ENCODE assay signal across 9 mouse cellular contexts in the genomic region with DNA sequence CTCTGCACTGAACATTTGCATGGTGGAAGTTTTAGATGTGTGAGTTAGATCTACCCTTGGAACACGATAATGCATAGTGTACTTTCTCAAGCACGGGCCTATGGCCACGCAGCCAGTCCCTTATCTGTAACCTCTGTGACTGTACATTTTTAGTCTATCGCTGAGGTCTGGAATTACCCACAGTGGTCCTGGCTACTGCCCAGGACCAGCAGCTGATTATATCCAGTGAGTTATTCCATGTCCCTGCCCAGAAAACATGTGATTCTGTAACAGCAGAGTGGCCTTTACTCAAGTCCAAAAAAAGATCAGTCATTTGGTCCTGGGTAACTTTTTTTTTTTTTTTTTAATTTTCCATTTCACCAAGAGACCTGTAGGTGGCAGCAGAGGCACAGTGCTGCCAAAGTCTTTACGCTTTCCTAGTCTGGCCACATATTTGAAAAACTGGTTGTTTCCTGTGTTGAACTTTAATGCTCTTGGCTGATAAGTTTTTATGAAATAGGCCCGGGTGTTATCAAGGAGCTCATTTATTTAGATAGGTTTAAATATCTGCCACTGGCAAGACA.
A peak's percentile ranks its signal among the peaks of the same experiment; 100 is the strongest.
DNase-seq lines count a peak whose midpoint lies in the region; ATAC-seq and TF ChIP-seq lines count a peak whose summit lies in the region.
"Had no signal": no experiment of that assay in that cellular context is flagged by ENCODE, and none has a peak within 500 bp of the region (broad histone marks: within the 10 kb centered on the region; RNA-seq: fewer than 3 reads in every experiment).

No protein-coding gene starts in this region.

- no peak for TF ChIP-seq POLR2A in bone marrow, adult 2 months (IDR thresholded peaks at IDR 0.05; ENCODE audit: borderline replicate concordance, control insufficient read depth, low read depth, low read length)

- ATAC-seq in frontal cortex, adult (ENCODE audit: low TSS enrichment): peak; percentile 35; the same call in 1 of the 2 replicates
- peak; percentile 35; the same call in 1 of the 2 replicates for ATAC-seq in kidney, embryonic 14.5 days (ENCODE audit: low FRiP score, low TSS enrichment)
- no peak for ATAC-seq in midbrain, embryonic 14.5 days (ENCODE audit: low FRiP score, low TSS enrichment)

- H3K9ac ChIP-seq in kidney, embryonic 14.5 days (ENCODE audit: low read depth, low read length): no peak overlapping the region
- no peak overlapping the region for H3K9ac ChIP-seq in midbrain, embryonic 14.5 days (replicated peaks; ENCODE audit: low read length)
- H3K9ac ChIP-seq: limb, embryonic 15.5 days had no signal

- peaks cover 35% of the 10 kb centered on the region; the same call in 1 of the 2 replicates for H3K36me3 ChIP-seq in kidney, embryonic 14.5 days (ENCODE audit: control insufficient read depth, insufficient read depth, low read length)
- peaks cover 29% of the 10 kb centered on the region; the same call in 1 of the 2 replicates for H3K36me3 ChIP-seq in midbrain, embryonic 14.5 days (ENCODE audit: control insufficient read depth, insufficient read depth, low read length)

- H3K9me3 ChIP-seq in kidney, embryonic 14.5 days (ENCODE audit: control insufficient read depth, low read length): no peaks in the 10 kb centered on the region
- no peaks in the 10 kb centered on the region for H3K9me3 ChIP-seq in midbrain, embryonic 14.5 days (ENCODE audit: control insufficient read depth, low read length)
- H3K9me3 ChIP-seq: limb, embryonic 15.5 days had no signal

- TF ChIP-seq CTCF in bone marrow, adult 2 months (IDR thresholded peaks at IDR 0.05; ENCODE audit: control insufficient read depth, insufficient read depth, low read length): peak; percentile 29; the same call in 1 of the 2 replicates

- WGBS in bone marrow, adult 2 months: 41% methylated on average over 6 of the region's 6 CpGs
- 60% methylated on average over 6 of the region's 6 CpGs for WGBS in kidney, embryonic 14.5 days
- 74% methylated on average over 6 of the region's 6 CpGs for WGBS in midbrain, embryonic 14.5 days

- H3K27ac ChIP-seq in bone marrow, adult 2 months (ENCODE audit: control insufficient read depth, insufficient read depth, low read depth, low read length, poor library complexity): no peak overlapping the region
- H3K27ac ChIP-seq in kidney, embryonic 14.5 days (ENCODE audit: low read depth, low read length): no peak overlapping the region
- no peak overlapping the region for H3K27ac ChIP-seq in midbrain, embryonic 14.5 days (replicated peaks; ENCODE audit: low read depth, low read length)
- H3K27ac ChIP-seq: limb, embryonic 15.5 days had no signal

- no peaks in the 10 kb centered on the region for H3K27me3 ChIP-seq in kidney, embryonic 14.5 days (ENCODE audit: control insufficient read depth, insufficient read depth, low read length)
- no peaks in the 10 kb centered on the region for H3K27me3 ChIP-seq in midbrain, embryonic 14.5 days (ENCODE audit: control insufficient read depth, insufficient read depth, low read length)
- H3K27me3 ChIP-seq: limb, embryonic 15.5 days had no signal

- no peak overlapping the region for H3K4me3 ChIP-seq in bone marrow, adult 2 months (replicated peaks; ENCODE audit: control insufficient read depth, low read depth, low read length)
- no peak overlapping the region for H3K4me3 ChIP-seq in kidney, embryonic 14.5 days (ENCODE audit: low read length)
- H3K4me3 ChIP-seq in midbrain, embryonic 14.5 days (replicated peaks; ENCODE audit: low read depth, low read length): no peak overlapping the region
- H3K4me3 ChIP-seq: limb, embryonic 15.5 days had no signal

- no peak for DNase-seq in frontal cortex, postnatal 10 days (ENCODE audit: low spot score in 2 of 2)
- DNase-seq in B cell, adult 2 months: peak; percentile 26
- DNase-seq in gastrocnemius, postnatal 10 days: peak; percentile 20
- peak; percentile 78 for DNase-seq in midbrain, embryonic 14.5 days
- no peak for DNase-seq in ovary, adult 18-20 months (ENCODE audit: low spot score)

- H3K4me2 ChIP-seq in kidney, embryonic 14.5 days (replicated peaks; ENCODE audit: low read depth, low read length): no peak overlapping the region
- no peak overlapping the region for H3K4me2 ChIP-seq in midbrain, embryonic 14.5 days (ENCODE audit: low read length)
- H3K4me2 ChIP-seq: limb, embryonic 15.5 days had no signal

- no peaks in the 10 kb centered on the region for H3K4me1 ChIP-seq in bone marrow, adult 2 months (ENCODE audit: control insufficient read depth, insufficient read depth, low read length)
- H3K4me1 ChIP-seq in kidney, embryonic 14.5 days (ENCODE audit: control insufficient read depth, insufficient read depth, low read length): no peaks in the 10 kb centered on the region
- no peaks in the 10 kb centered on the region for H3K4me1 ChIP-seq in midbrain, embryonic 14.5 days (ENCODE audit: control insufficient read depth, insufficient read depth, low read length)
- H3K4me1 ChIP-seq: limb, embryonic 15.5 days had no signal

Comparison
In these comparisons a context has a peak if more than half of its experiments do, and no peak if none do; other contexts are left out.
1. DNase-seq: peak in B cell, adult 2 months (2 of 2), gastrocnemius, postnatal 10 days (single experiment) and midbrain, embryonic 14.5 days (single experiment); none in frontal cortex, postnatal 10 days (0 of 2) and ovary, adult 18-20 months (single experiment).